Mouse (Mus musculus): ENCODE data around the gene Crlf1.

Gene Crlf1

DNA sequence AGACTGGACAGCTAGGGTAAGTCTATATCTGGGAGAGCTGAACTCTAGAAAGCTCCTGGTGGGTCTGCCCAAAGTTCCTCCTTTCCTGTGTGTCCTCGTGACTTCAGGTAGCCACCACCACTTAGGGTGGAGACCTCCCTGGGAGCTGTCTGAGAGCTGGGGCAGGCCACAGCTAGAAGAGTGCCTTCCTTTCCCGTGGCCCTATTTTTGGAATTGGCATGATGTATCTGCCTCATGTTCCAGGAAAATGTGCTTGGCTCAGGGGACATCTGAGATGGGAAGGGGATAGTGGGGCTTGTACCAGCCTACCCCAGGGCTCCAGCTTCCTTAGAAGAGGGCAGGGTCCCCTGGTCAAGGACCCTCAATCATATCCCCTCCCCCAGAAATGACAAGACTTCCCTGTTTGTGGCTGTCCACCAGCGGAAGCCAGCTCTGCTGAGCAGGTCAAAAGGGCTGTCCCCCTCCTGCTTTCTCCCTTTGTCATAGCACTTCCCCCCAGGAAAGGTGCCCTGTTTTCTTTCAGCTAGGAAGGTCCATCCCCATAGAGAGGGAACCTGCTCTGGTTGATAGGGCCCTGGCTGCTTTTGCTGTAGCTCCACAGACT is 58.7 kb downstream of the Crlf1 start:
- no peak for DNase-seq (ENCODE audit: inconsistent ontology term)

- DNase-seq (ENCODE audit: inconsistent ontology term): no peak
Measured at GRCm38 (mm10) chr8:70552836-70553235, 59.9 kb downstream of the Crlf1 start.

Data from Muller cell, postnatal 12 days (primary cell).